Mouse (Mus musculus): Measurements from ENCODE around the gene Olfr287. TPM values are rescaled to one million over a fixed set of nuclear protein-coding genes. Genes with fewer than 3 reads are reported as not detected.

The Olfr287 gene
- total RNA-seq (2012; rRNA removed) (not detected in 2 replicates), total RNA-seq (2014; rRNA removed) (not detected in 2 replicates), polyA plus RNA-seq (2012; ENCODE audit: insufficient read length, low read depth) (not detected in 2 replicates)

- Histone ChIP-seq H3K79me2 (replicated peaks; ENCODE audit: control insufficient read depth, extremely low read depth, insufficient read depth, poor library complexity, severe bottlenecking) (no peaks in the 10 kb centered on the region), H3K9ac (ENCODE audit: insufficient read depth, low read depth) (no peak within 1 kb of the TSS), H3K4me2 (ENCODE audit: insufficient read depth, low read depth, poor library complexity, severe bottlenecking) (no peak within 1 kb of the TSS), H3K27me3 (replicated peaks) (peaks cover 53% of the 10 kb centered on the region), H3K4me3 (replicated peaks in 1 of 3; ENCODE audit: low read depth in 2 of 3, low read length in 2 of 3, poor library complexity in 1 of 3) (no peak within 1 kb of the TSS), H3K9me3 (replicated peaks; ENCODE audit: low read length) (no peaks in the 10 kb centered on the region), H3K4me1 (ENCODE audit: control insufficient read depth in 1 of 2, insufficient read depth in 2 of 2) (peaks cover 5 to 6% of the 10 kb centered on the region in 2 experiments; a peak in 3 of 4 replicates), H3K36me3 (replicated peaks in 1 of 2; ENCODE audit: control insufficient read depth in 1 of 2, insufficient read depth in 1 of 2, low read length in 1 of 2) (no peaks in the 10 kb centered on the region), H3K27ac (ENCODE audit: insufficient read depth, low read depth) (no peak within 1 kb of the TSS)
- in situ Hi-C loops (cut with MboI; ENCODE audit: low pct_ligation_motif_present, low pct_unique_long_range_greater_than_20kb, low sequenced_read_pairs) = no loop called here
- dilution Hi-C loops (cut with MboI; ENCODE audit: extremely low pct_ligation_motif_present, extremely low pct_unique_long_range_greater_than_20kb, low sequenced_read_pairs) = no loop called here
- TF ChIP-seq BHLHE40 (IDR thresholded peaks at IDR 0.05; ENCODE audit: low read depth, low read length) = no peak
- TF ChIP-seq POLR2A (IDR thresholded peaks at IDR 0.05; ENCODE audit: low read depth, low read length) = no peak
- TF ChIP-seq MEF2A (IDR thresholded peaks at IDR 0.05; ENCODE audit: borderline replicate concordance, low read depth, low read length) = no peak
- no peak for TF ChIP-seq USF2 (conservative IDR thresholded peaks at IDR 0.05; ENCODE audit: low read depth, low read length)
- no peak for TF ChIP-seq MXI1 (IDR thresholded peaks at IDR 0.05; ENCODE audit: low read depth, low read length)
- no peak for TF ChIP-seq ZKSCAN1 (IDR thresholded peaks at IDR 0.05; ENCODE audit: borderline replicate concordance, low read depth, low read length)
- TF ChIP-seq IRF4 (IDR thresholded peaks at IDR 0.05; ENCODE audit: low read depth, low read length) = no peak
- no peak for TF ChIP-seq POLR2AphosphoS2 (IDR thresholded peaks at IDR 0.05; ENCODE audit: low read depth, low read length)
- TF ChIP-seq ELF1 (IDR thresholded peaks at IDR 0.05; ENCODE audit: low read depth, low read length) = no peak
- no peak for TF ChIP-seq SMC3 (IDR thresholded peaks at IDR 0.05; ENCODE audit: low read depth, low read length)
- no peak for TF ChIP-seq E2F4 (IDR thresholded peaks at IDR 0.05; ENCODE audit: insufficient replicate concordance, low read depth, low read length)
- no peak for DNase-seq (ENCODE audit: extremely low read depth)
Observed at GRCm38 (mm10) chr15:98220877-98221276, at the start of gene Olfr287, which contains the start of gene Gm44579. TSS of gene Olfr287 (minus strand) at chr15:98221056. TSS of gene Gm44579 (minus strand) at chr15:98220977.

DNA sequence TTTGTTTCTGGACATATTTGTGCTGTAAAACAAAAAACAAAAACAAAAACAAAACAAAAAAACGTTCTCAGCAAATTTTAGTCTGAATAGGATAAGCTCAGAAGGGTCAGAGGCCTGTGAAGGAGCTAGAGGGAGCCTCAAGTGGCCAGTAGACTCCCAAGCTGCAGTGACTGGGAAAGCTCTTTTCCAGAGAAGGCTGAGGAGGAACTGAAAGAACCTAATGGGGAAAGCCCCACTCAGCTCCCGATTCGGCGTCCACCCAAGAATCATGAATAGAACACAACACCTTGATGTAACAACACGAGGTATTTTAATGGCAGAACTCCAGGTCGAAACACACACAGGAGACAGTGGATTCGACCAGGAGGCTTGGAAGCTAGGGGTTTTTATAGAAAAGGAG, 36.9 kb upstream of the Olfr287 start:
- TF ChIP-seq IRF4 (IDR thresholded peaks at IDR 0.05; ENCODE audit: low read depth, low read length) = peak; percentile 90
- TF ChIP-seq MAFK (IDR thresholded peaks at IDR 0.05; ENCODE audit: insufficient replicate concordance, low read length) = 0 out of 2 replicates have a peak, but pooled peaks have one; percentile 31
- no peak for TF ChIP-seq E2F4 (IDR thresholded peaks at IDR 0.05; ENCODE audit: insufficient replicate concordance, low read depth, low read length)
- no peak for TF ChIP-seq ZMIZ1 (IDR thresholded peaks at IDR 0.05; ENCODE audit: low read depth, low read length)
- TF ChIP-seq EP300 (IDR thresholded peaks at IDR 0.05; ENCODE audit: low read length) = peak; percentile 85
- TF ChIP-seq RCOR1 (conservative IDR thresholded peaks at IDR 0.05; ENCODE audit: low read depth, low read length) = 0 out of 2 replicates have a peak, but pooled peaks have one; percentile 54
- TF ChIP-seq CHD1 (IDR thresholded peaks at IDR 0.05; ENCODE audit: low read depth, low read length) = 0 out of 2 replicates have a peak, but pooled peaks have one; percentile 42
- no peak for TF ChIP-seq KAT2A (IDR thresholded peaks at IDR 0.05; ENCODE audit: insufficient replicate concordance, low read length)
- TF ChIP-seq CTCF (conservative IDR thresholded peaks at IDR 0.05 in 1 of 2, IDR thresholded peaks at IDR 0.05 in 1 of 2; ENCODE audit: low read depth in 2 of 2, low read length in 2 of 2) = peak in 1 of 2 experiments; percentile 41; a peak in 2 of 4 replicates
- peak; percentile 29 for TF ChIP-seq RAD21 (IDR thresholded peaks at IDR 0.05; ENCODE audit: low read depth, low read length)
- 0 out of 2 replicates have a peak, but pooled peaks have one; percentile 50 for TF ChIP-seq MEF2A (IDR thresholded peaks at IDR 0.05; ENCODE audit: borderline replicate concordance, low read depth, low read length)
- H3K36me3 ChIP-seq (replicated peaks in 1 of 2; ENCODE audit: control insufficient read depth in 1 of 2, insufficient read depth in 1 of 2, low read length in 1 of 2) = no peaks in the 10 kb centered on the region
- in situ Hi-C loops (cut with MboI; ENCODE audit: low pct_ligation_motif_present, low pct_unique_long_range_greater_than_20kb, low sequenced_read_pairs) = no loop called here
- no peak overlapping the region for H3K9ac ChIP-seq (ENCODE audit: insufficient read depth, low read depth)
- dilution Hi-C loops (cut with MboI; ENCODE audit: extremely low pct_ligation_motif_present, extremely low pct_unique_long_range_greater_than_20kb, low sequenced_read_pairs) = no loop called here
- peak; percentile 39 for DNase-seq (ENCODE audit: extremely low read depth)
- H3K4me2 ChIP-seq (ENCODE audit: insufficient read depth, low read depth, poor library complexity, severe bottlenecking) = no peak overlapping the region
- H3K27me3 ChIP-seq (replicated peaks) = peaks cover 27% of the 10 kb centered on the region
- peaks cover 28% of the 10 kb centered on the region for H3K9me3 ChIP-seq (replicated peaks; ENCODE audit: low read length)
- no peaks in the 10 kb centered on the region for H3K79me2 ChIP-seq (replicated peaks; ENCODE audit: control insufficient read depth, extremely low read depth, insufficient read depth, poor library complexity, severe bottlenecking)
- H3K4me1 ChIP-seq (ENCODE audit: control insufficient read depth in 1 of 2, insufficient read depth in 2 of 2) = peaks cover 0 to 19% of the 10 kb centered on the region in 2 experiments; a peak in 2 of 4 replicates
- H3K27ac ChIP-seq (ENCODE audit: insufficient read depth, low read depth) = no peak overlapping the region
- H3K4me3 ChIP-seq (replicated peaks in 1 of 3; ENCODE audit: low read depth in 2 of 3, low read length in 2 of 3, poor library complexity in 1 of 3) = no peak overlapping the region
